Mouse (Mus musculus): ENCODE results near the gene Exosc2.

The Exosc2 gene

DNA sequence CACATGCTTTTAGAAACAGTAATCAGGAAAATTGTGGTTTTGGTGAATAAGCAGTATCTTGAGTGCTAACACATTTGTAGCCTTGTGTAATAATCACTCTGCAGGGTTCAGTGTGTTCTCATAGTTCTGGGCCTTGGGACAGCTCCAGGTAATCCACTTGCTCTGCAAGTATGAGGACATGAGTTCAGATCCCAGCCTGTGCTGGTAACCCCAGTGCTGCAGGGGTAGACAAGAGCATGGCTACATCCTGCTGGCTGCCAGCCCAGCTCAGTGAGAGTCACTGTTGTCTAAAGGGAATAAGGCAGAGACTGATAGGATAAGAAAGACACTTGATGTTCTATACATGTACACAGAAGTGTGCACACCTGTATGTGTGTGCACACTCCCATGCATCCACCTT is 35.4 kb downstream of the Exosc2 start:
- POLR2A ChIA-PET, result no interaction called here

DNA sequence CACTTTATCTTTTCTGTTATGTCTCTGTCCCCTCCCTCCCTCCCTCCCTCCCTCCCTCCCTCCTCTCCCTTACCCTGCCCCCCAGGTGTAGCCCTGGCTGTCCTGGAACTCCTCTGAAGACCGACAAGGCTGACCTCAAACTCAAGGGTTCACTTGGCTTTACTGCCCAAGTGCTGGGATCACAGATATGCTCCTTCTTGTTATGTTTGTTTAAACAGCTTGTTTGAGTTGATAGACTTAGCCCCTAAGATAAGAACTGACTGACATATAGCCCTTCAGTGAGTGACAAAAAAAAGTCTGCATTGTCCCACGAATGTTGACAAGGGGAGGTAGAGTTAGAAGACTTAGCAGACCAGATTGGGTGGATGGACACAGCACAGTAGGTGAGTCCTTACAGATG is 36.0 kb downstream of the Exosc2 start:
- ChIA-PET POLR2A (interaction anchor here in 1 of 4 experiments (0.6 kb wide), 1 partner anchor 13 kb away, joined by 3 read pairs; no protein-coding TSS in a partner anchor), CTCF (interaction anchor here in 2 of 4 experiments (0.8 to 0.9 kb wide), 2 partner anchors 14 to 64 kb away, joined by 4 to 5 read pairs; no protein-coding TSS in a partner anchor)

More for the DNA sequence above, 35.4 kb downstream of the Exosc2 start:
- CTCF ChIA-PET, result interaction anchor here in 2 of 4 experiments (0.9 to 1.5 kb wide), 2 partner anchors 15 to 118 kb away, joined by 4 to 6 read pairs; no protein-coding TSS in a partner anchor

DNA sequence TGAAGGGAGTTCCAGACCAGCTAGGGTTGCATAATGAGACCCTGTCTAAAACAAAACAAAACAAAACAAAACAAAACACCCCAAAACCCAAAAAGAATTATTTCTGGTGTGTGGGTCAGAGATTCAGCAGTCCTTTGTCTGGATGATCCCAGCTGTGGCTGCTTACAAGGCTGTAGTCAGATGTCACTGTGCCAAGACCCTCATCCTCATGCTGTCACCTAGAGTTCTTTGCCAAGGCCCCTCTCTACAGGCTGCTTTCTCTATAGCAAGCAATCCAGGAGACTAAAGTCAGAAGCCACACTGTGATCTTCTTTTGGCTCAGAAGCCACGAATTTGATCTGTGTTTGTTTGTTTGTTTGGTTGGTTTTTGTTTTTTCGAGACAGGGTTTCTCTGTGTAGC is 42.2 kb downstream of the Exosc2 start:
- POLR2A ChIA-PET, result no interaction called here

DNA sequence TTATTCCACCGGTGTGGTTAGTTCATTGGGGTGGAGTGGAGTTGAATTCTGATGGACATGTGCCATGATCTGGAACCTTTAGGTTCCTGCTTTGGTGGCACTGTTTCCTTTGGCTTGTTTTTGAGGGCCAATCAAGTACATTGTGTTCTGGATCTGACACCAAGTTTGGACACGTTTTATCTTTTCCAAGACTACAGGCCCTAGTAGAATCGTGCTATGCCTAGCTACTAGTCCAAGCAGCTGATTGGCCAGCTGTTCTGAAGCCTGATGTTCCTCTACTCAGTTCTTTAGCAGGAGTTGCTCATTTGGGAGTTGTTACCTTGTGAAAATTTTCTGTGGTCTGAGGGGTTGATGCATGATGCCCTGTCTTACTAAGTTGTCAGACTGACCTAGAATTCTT is 43.3 kb downstream of the Exosc2 start:
- POLR2A ChIA-PET, result interaction anchor here in 2 of 4 experiments (0.7 to 1.5 kb wide), 2 partner anchors 19 to 26 kb away, joined by 3 to 4 read pairs; partner anchors contain the start of gene Abl1 (in 1 of the 2)
- CTCF ChIA-PET, result interaction anchor here in 1 of 4 experiments (0.9 kb wide), 1 partner anchor 110 kb away, joined by 3 read pairs; no protein-coding TSS in a partner anchor

More for the DNA sequence above, 42.2 kb downstream of the Exosc2 start:
- CTCF ChIA-PET, result no interaction called here

- POLR2A ChIA-PET, result interaction anchor here in 1 of 4 experiments (1.5 kb wide), 1 partner anchor 27 kb away, joined by 4 read pairs; the partner anchor contains the start of gene Abl1
- CTCF ChIA-PET, result no interaction called here
Observed at GRCm38 (mm10) chr2:31714780-31715179, 44.3 kb downstream of the Exosc2 start.

GRCm38 (mm10) chr2:31715985-31716384 is 45.5 kb downstream of the Exosc2 start:
- CTCF ChIA-PET, result interaction anchor here in 2 of 4 experiments (1.1 to 1.7 kb wide), 2 partner anchors 18 to 69 kb away, joined by 3 read pairs; no protein-coding TSS in a partner anchor
- POLR2A ChIA-PET, result interaction anchor here in 1 of 4 experiments (1.5 kb wide), 1 partner anchor 25 kb away, joined by 5 read pairs; no protein-coding TSS in a partner anchor

- ChIA-PET POLR2A (interaction anchor here in 2 of 4 experiments (0.6 to 1.5 kb wide), 11 partner anchors 13 to 140 kb away, joined by 3 to 5 read pairs (median 3); partner anchors contain the start of gene Abl1 (in 1 of the 2)), CTCF (interaction anchor here in 2 of 4 experiments (0.6 to 4.2 kb wide), 12 partner anchors 10 to 161 kb away, joined by 3 to 24 read pairs (median 3); no protein-coding TSS in a partner anchor)
Observed at GRCm38 (mm10) chr2:31719202-31719880, 48.8 kb downstream of the Exosc2 start.

- POLR2A ChIA-PET, result interaction anchor here in 3 of 4 experiments (0.5 to 1.5 kb wide), 7 partner anchors 13 to 202 kb away, joined by 3 to 5 read pairs (median 3); no protein-coding TSS in a partner anchor
- CTCF ChIA-PET, result interaction anchor here in 3 of 4 experiments (0.6 to 4.2 kb wide), 14 partner anchors 8 to 597 kb away, joined by 3 to 24 read pairs (median 3); no protein-coding TSS in a partner anchor
Observed at GRCm38 (mm10) chr2:31719944-31720343, 49.4 kb downstream of the Exosc2 start.

GRCm38 (mm10) chr2:31720783-31721182 is 50.3 kb downstream of the Exosc2 start:
- POLR2A ChIA-PET, result interaction anchor here in 3 of 4 experiments (0.6 to 1.6 kb wide), 7 partner anchors 19 to 454 kb away, joined by 3 to 9 read pairs (median 4); no protein-coding TSS in a partner anchor

GRCm38 (mm10) chr2:31724730-31725490 is 54.4 kb downstream of the Exosc2 start:
- ChIA-PET POLR2A (interaction anchor here in 1 of 4 experiments (0.7 kb wide), 1 partner anchor 73 kb away, joined by 3 read pairs; no protein-coding TSS in a partner anchor), CTCF (no interaction called here)

More at GRCm38 (mm10) chr2:31720783-31721182, 50.3 kb downstream of the Exosc2 start:
- CTCF ChIA-PET, result interaction anchor here in 3 of 4 experiments (0.7 to 4.2 kb wide), 16 partner anchors 9 to 160 kb away, joined by 3 to 24 read pairs (median 3); no protein-coding TSS in a partner anchor

- ChIA-PET POLR2A (interaction anchor here in 1 of 4 experiments (0.6 to 1.3 kb wide), 7 partner anchors 13 to 156 kb away, joined by 3 to 7 read pairs (median 4); no protein-coding TSS in a partner anchor), CTCF (interaction anchor here in 2 of 4 experiments (0.8 to 1.5 kb wide), 2 partner anchors 95 to 96 kb away, joined by 3 to 11 read pairs; no protein-coding TSS in a partner anchor)
Observed at GRCm38 (mm10) chr2:31727576-31728277, 57.2 kb downstream of the Exosc2 start.

GRCm38 (mm10) chr2:31730640-31731039 is 60.1 kb downstream of the Exosc2 start:
- POLR2A ChIA-PET, result interaction anchor here in 2 of 4 experiments (0.6 to 0.8 kb wide), 2 partner anchors 28 to 582 kb away, joined by 3 read pairs; no protein-coding TSS in a partner anchor
- CTCF ChIA-PET, result interaction anchor here in 1 of 4 experiments (0.5 kb wide), 1 partner anchor 455 kb away, joined by 4 read pairs; no protein-coding TSS in a partner anchor

All from embryonic stem cell, embryonic (primary cell).